ENCODE assay signal across 19 mouse cellular contexts in the genomic region with DNA sequence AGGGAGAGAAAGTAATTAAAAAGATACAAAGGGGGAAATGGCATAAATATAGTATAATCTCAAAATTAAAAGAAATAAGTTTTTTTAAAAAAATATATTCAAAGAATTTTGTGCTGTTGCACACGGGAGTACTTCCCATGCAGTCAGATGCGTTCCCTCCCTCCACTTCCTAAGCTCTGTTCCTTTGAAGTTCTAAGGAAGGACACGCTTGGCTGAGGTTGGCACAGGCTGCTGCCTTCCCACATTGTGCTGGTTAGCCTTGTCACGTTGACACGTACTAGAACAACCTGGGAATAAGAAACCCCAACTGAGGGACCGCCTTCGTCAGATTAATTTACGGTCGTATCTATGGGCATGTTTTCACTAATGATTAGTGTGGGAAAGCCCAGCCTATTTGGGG.
A peak's percentile ranks its signal among the peaks of the same experiment; 100 is the strongest.
DNase-seq lines count a peak whose midpoint lies in the region; ATAC-seq and TF ChIP-seq lines count a peak whose summit lies in the region.
"Had no signal": no experiment of that assay in that cellular context is flagged by ENCODE, and none has a peak within 500 bp of the region (broad histone marks: within the 10 kb centered on the region; RNA-seq: fewer than 3 reads in every experiment).

No protein-coding gene starts in this region.

- no peak overlapping the region for H3K9ac ChIP-seq in lung, embryonic 14.5 days
- H3K9ac ChIP-seq: embryonic facial prominence, embryonic 12.5 days; forebrain, embryonic 15.5 days; liver, embryonic 13.5 days; midbrain, embryonic 12.5 days had no signal

- no peak overlapping the region for H3K27ac ChIP-seq in lung, embryonic 14.5 days (ENCODE audit: low read depth)
- H3K27ac ChIP-seq: embryonic facial prominence, embryonic 12.5 days; forebrain, embryonic 15.5 days; heart, embryonic 10.5 days; liver, embryonic 13.5 days; midbrain, embryonic 12.5 days had no signal

- H3K36me3 ChIP-seq in lung, embryonic 14.5 days (ENCODE audit: insufficient read depth): no peaks in the 10 kb centered on the region
- H3K36me3 ChIP-seq: embryonic facial prominence, embryonic 12.5 days; forebrain, embryonic 15.5 days; G1E; heart, embryonic 10.5 days; liver, embryonic 13.5 days; midbrain, embryonic 12.5 days had no signal

- H3K4me1 ChIP-seq in lung, embryonic 14.5 days (ENCODE audit: insufficient read depth): peaks cover 14% of the 10 kb centered on the region
- no peaks in the 10 kb centered on the region for H3K4me1 ChIP-seq in lung, adult 2 months (ENCODE audit: control insufficient read depth, insufficient read depth, low read length)
- H3K4me1 ChIP-seq: embryonic facial prominence, embryonic 12.5 days; liver, embryonic 13.5 days; midbrain, embryonic 12.5 days had no signal

- 0 out of 2 replicates have a peak, but pooled peaks have one; percentile 42 for ATAC-seq in lung, embryonic 14.5 days (ENCODE audit: insufficient read depth)
- ATAC-seq: activated CD4-positive, CD25-positive, alpha-beta regulatory T cell, adult 4 months; forebrain, embryonic 15.5 days; inflammation-experienced regulatory T-cells, adult 6 months had no signal

- DNase-seq in embryo, embryonic 10 days (ENCODE audit: low spot score): peak; percentile 18
- DNase-seq in embryo, embryonic 10.5 days (ENCODE audit: low spot score): no peak
- DNase-seq in lung, embryonic 14.5 days: peak; percentile 30
- DNase-seq in lung, postnatal 25 days (ENCODE audit: low spot score): no peak
- peak; percentile 19 to 43 for DNase-seq in kidney, adult 8-10 months
- peak; percentile 36 to 59 for DNase-seq in kidney, postnatal 25 days
- no peak for DNase-seq in right cerebral cortex, postnatal 25 days
- no peak for DNase-seq in lung, adult 2 months
- DNase-seq: cerebellum, adult 2 months; gastrocnemius, postnatal 36 days; liver, embryonic 13.5 days; thymus, postnatal 14 days had no signal

- no peak for TF ChIP-seq POLR2A in lung, adult 2 months (IDR thresholded peaks at IDR 0.05; ENCODE audit: borderline replicate concordance, extremely low read depth, low read depth, low read length)

- TF ChIP-seq CTCF in lung, embryonic 14.5 days (IDR thresholded peaks at IDR 0.05; ENCODE audit: low read depth): no peak
- no peak for TF ChIP-seq CTCF in lung, adult 2 months (IDR thresholded peaks at IDR 0.05; ENCODE audit: insufficient read depth, low read length)

- H3K4me2 ChIP-seq in lung, embryonic 14.5 days: no peak overlapping the region
- H3K4me2 ChIP-seq: embryonic facial prominence, embryonic 12.5 days; forebrain, embryonic 15.5 days; liver, embryonic 13.5 days; midbrain, embryonic 12.5 days had no signal

- no peaks in the 10 kb centered on the region for H3K27me3 ChIP-seq in lung, embryonic 14.5 days (ENCODE audit: insufficient read depth, low read length)
- H3K27me3 ChIP-seq: embryonic facial prominence, embryonic 12.5 days; forebrain, embryonic 15.5 days; liver, embryonic 13.5 days; midbrain, embryonic 12.5 days had no signal

- 62% methylated on average over 9 of the region's 9 CpGs for WGBS in lung, embryonic 14.5 days
- 72% methylated on average over 9 of the region's 9 CpGs for WGBS in lung, adult 2 months

- H3K9me3 ChIP-seq in lung, embryonic 14.5 days (ENCODE audit: low read depth, low read length): no peaks in the 10 kb centered on the region
- H3K9me3 ChIP-seq: embryonic facial prominence, embryonic 12.5 days; forebrain, embryonic 15.5 days; G1E; heart, embryonic 10.5 days; liver, embryonic 13.5 days; midbrain, embryonic 12.5 days had no signal

- no peak overlapping the region for H3K4me3 ChIP-seq in lung, embryonic 14.5 days (ENCODE audit: low read depth, low read length)
- no peak overlapping the region for H3K4me3 ChIP-seq in lung, adult 2 months (replicated peaks; ENCODE audit: extremely low read depth, low read depth, low read length)
- H3K4me3 ChIP-seq: embryonic facial prominence, embryonic 12.5 days; forebrain, embryonic 15.5 days; heart, embryonic 10.5 days; liver, embryonic 13.5 days; midbrain, embryonic 12.5 days had no signal

Comparison
In these comparisons a context has a peak if more than half of its experiments do, and no peak if none do; other contexts are left out.
1. DNase-seq: peak in embryo, embryonic 10 days (single experiment), lung, embryonic 14.5 days (single experiment), kidney, adult 8-10 months (2 of 2) and kidney, postnatal 25 days (2 of 2); none in embryo, embryonic 10.5 days (single experiment), lung, postnatal 25 days (single experiment), right cerebral cortex, postnatal 25 days (single experiment) and lung, adult 2 months (single experiment).